Mouse (Mus musculus): ENCODE measurements at regions not wholly inside any gene's neighbourhood (a gene's known extent, or its start where the extent isn't known, plus 50 kb on each side); places are given as distances from the start of the nearest gene placed in this dataset.

DNA sequence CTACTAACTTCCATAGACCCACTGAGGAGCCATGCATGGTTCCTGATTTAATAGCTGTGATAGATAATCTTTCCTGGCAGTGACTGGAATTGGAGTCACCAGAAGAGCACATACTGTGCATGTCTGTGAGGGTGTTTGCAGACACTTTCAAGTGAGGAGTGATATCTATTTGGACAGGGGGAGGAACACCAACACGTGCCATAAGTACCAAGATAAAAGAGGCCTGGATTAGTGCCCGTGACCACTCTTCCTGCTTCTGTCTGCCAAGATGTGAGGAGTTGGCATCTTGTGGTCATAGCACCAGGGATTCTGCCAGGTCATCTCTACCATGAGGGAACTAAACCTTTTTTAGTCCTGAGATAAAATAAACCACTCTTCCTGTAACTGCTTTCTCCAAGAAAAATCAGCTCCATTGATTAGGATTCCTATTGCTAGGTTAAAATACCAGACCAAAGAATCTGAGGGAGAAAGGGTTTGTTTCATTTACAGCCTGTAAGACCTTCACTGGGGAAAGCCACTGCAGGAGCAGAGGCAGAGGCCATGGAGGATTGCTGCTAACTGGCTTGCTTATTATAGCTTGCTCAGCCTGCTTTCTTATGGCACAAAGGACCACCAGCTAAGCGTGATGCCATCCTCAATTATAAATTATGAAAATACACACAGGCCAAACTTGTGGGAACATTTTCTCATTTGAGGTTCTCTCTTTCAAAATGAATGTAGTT lies 173.7 kb upstream of the Arhgap42 start:
- TF ChIP-seq CTCF (IDR thresholded peaks at IDR 0.05; ENCODE audit: low read depth) (no peak), EP300 (IDR thresholded peaks at IDR 0.05; ENCODE audit: low read depth) (no peak)

Data from liver, postnatal 0 days (tissue).